Mouse (Mus musculus): ENCODE measurements around the gene Tex30.

GRCm38 (mm10) chr1:44117571-44117970, 15.3 kb upstream of the Tex30 start:
- TF ChIP-seq EP300 (IDR thresholded peaks at IDR 0.05; ENCODE audit: low read depth) (no peak), CTCF (IDR thresholded peaks at IDR 0.05; ENCODE audit: low read depth) (no peak)

Measured in heart, postnatal 0 days (tissue).